Mouse (Mus musculus): ENCODE results near the gene Tmtc2. TPM values are rescaled to one million over a fixed set of nuclear protein-coding genes. Genes with fewer than 3 reads are reported as not detected.

Tmtc2 gene
- polyA plus RNA-seq, 1 experiment from 2014 or later, result 5.7 TPM

- ATAC-seq (ENCODE audit: low FRiP score, low TSS enrichment) (no peak), DNase-seq (ENCODE audit: low spot score) (no peak)
- no peaks in the 10 kb centered on the region for H3K27me3 ChIP-seq (ENCODE audit: control insufficient read depth, insufficient read depth, low read length)
- 30% methylated on average over 2 of the region's 2 CpGs for WGBS
- no peaks in the 10 kb centered on the region for H3K4me1 ChIP-seq (replicated peaks; ENCODE audit: control insufficient read depth, insufficient read depth)
- no peak overlapping the region for H3K9ac ChIP-seq (ENCODE audit: low read length)
- H3K36me3 ChIP-seq (ENCODE audit: control insufficient read depth, insufficient read depth, low read length), result no peaks in the 10 kb centered on the region
- H3K27ac ChIP-seq (replicated peaks), result no peak overlapping the region
- no peak overlapping the region for H3K4me2 ChIP-seq (replicated peaks; ENCODE audit: low read depth)
- H3K9me3 ChIP-seq (ENCODE audit: control insufficient read depth, low read length), result no peaks in the 10 kb centered on the region
- TF ChIP-seq EP300 (optimal IDR thresholded peaks at IDR 0.05), result no peak
- no peak for TF ChIP-seq CTCF (IDR thresholded peaks at IDR 0.05; ENCODE audit: low read depth)
- H3K4me3 ChIP-seq (ENCODE audit: low read depth, low read length), result no peak overlapping the region
Measured at GRCm38 (mm10) chr10:105579318-105579717, 5.1 kb upstream of the Tmtc2 start.

GRCm38 (mm10) chr10:105578291-105578845 lies 4.1 kb upstream of the Tmtc2 start:
- Histone ChIP-seq H3K27ac (replicated peaks) (no peak overlapping the region), H3K36me3 (ENCODE audit: control insufficient read depth, insufficient read depth, low read length) (no peaks in the 10 kb centered on the region), H3K9me3 (ENCODE audit: control insufficient read depth, low read length) (no peaks in the 10 kb centered on the region), H3K4me3 (ENCODE audit: low read depth, low read length) (no peak overlapping the region), H3K9ac (ENCODE audit: low read length) (no peak overlapping the region), H3K4me2 (replicated peaks; ENCODE audit: low read depth) (no peak overlapping the region), H3K27me3 (ENCODE audit: control insufficient read depth, insufficient read depth, low read length) (no peaks in the 10 kb centered on the region), H3K4me1 (replicated peaks; ENCODE audit: control insufficient read depth, insufficient read depth) (no peaks in the 10 kb centered on the region)
- ATAC-seq (ENCODE audit: low FRiP score, low TSS enrichment) (no peak), DNase-seq (ENCODE audit: low spot score) (no peak)
- TF ChIP-seq EP300 (optimal IDR thresholded peaks at IDR 0.05) (no peak), CTCF (IDR thresholded peaks at IDR 0.05; ENCODE audit: low read depth) (no peak)
- WGBS, result 56% methylated on average over 8 of the region's 8 CpGs

- peak; percentile 29 for TF ChIP-seq EP300 (optimal IDR thresholded peaks at IDR 0.05)
- TF ChIP-seq CTCF (IDR thresholded peaks at IDR 0.05; ENCODE audit: low read depth), result peak; percentile 98
- Histone ChIP-seq H3K4me2 (replicated peaks; ENCODE audit: low read depth) (peak overlapping the region; percentile 93), H3K36me3 (ENCODE audit: control insufficient read depth, insufficient read depth, low read length) (no peaks in the 10 kb centered on the region), H3K4me3 (ENCODE audit: low read depth, low read length) (peak overlapping the region; percentile 82), H3K9ac (ENCODE audit: low read length) (peak overlapping the region; percentile 71), H3K4me1 (replicated peaks; ENCODE audit: control insufficient read depth, insufficient read depth) (no peaks in the 10 kb centered on the region), H3K27me3 (ENCODE audit: control insufficient read depth, insufficient read depth, low read length) (no peaks in the 10 kb centered on the region), H3K9me3 (ENCODE audit: control insufficient read depth, low read length) (no peaks in the 10 kb centered on the region), H3K27ac (replicated peaks) (peak overlapping the region; percentile 88)
- WGBS, result under 1% methylated on average over 43 of the region's 44 CpGs
- peak; percentile 86 for ATAC-seq (ENCODE audit: low FRiP score, low TSS enrichment)
- peak; percentile 97 for DNase-seq (ENCODE audit: low spot score)
Measured at GRCm38 (mm10) chr10:105574695-105575660, 727 bp upstream of the Tmtc2 start.

- Histone ChIP-seq H3K9ac (ENCODE audit: low read length) (peak overlapping the region; percentile 71), H3K9me3 (ENCODE audit: control insufficient read depth, low read length) (no peaks in the 10 kb centered on the region), H3K4me2 (replicated peaks; ENCODE audit: low read depth) (peak overlapping the region; percentile 93), H3K27ac (replicated peaks) (peak overlapping the region; percentile 88), H3K4me1 (replicated peaks; ENCODE audit: control insufficient read depth, insufficient read depth) (no peaks in the 10 kb centered on the region), H3K4me3 (ENCODE audit: low read depth, low read length) (peak overlapping the region; percentile 82), H3K27me3 (ENCODE audit: control insufficient read depth, insufficient read depth, low read length) (no peaks in the 10 kb centered on the region), H3K36me3 (ENCODE audit: control insufficient read depth, insufficient read depth, low read length) (no peaks in the 10 kb centered on the region)
- TF ChIP-seq CTCF (IDR thresholded peaks at IDR 0.05; ENCODE audit: low read depth) (no peak), EP300 (optimal IDR thresholded peaks at IDR 0.05) (no peak)
- WGBS, result under 1% methylated on average over 36 of the region's 37 CpGs
- peak; percentile 87 for DNase-seq (ENCODE audit: low spot score)
- ATAC-seq (ENCODE audit: low FRiP score, low TSS enrichment), result peak; percentile 46
Measured at GRCm38 (mm10) chr10:105573306-105573907, 844 bp downstream of the Tmtc2 start.

GRCm38 (mm10) chr10:105572829-105573228 lies 1.4 kb downstream of the Tmtc2 start:
- ATAC-seq (ENCODE audit: low FRiP score, low TSS enrichment), result no peak
- no peak for TF ChIP-seq EP300 (optimal IDR thresholded peaks at IDR 0.05)
- TF ChIP-seq CTCF (IDR thresholded peaks at IDR 0.05; ENCODE audit: low read depth), result no peak
- H3K36me3 ChIP-seq (ENCODE audit: control insufficient read depth, insufficient read depth, low read length), result no peaks in the 10 kb centered on the region
- H3K27ac ChIP-seq (replicated peaks), result no peak overlapping the region
- H3K4me2 ChIP-seq (replicated peaks; ENCODE audit: low read depth), result peak overlapping the region; percentile 93
- no peaks in the 10 kb centered on the region for H3K4me1 ChIP-seq (replicated peaks; ENCODE audit: control insufficient read depth, insufficient read depth)
- H3K9me3 ChIP-seq (ENCODE audit: control insufficient read depth, low read length), result no peaks in the 10 kb centered on the region
- 1% methylated on average over 16 of the region's 16 CpGs for WGBS
- no peak for DNase-seq (ENCODE audit: low spot score)
- H3K27me3 ChIP-seq (ENCODE audit: control insufficient read depth, insufficient read depth, low read length), result no peaks in the 10 kb centered on the region
- peak overlapping the region; percentile 82 for H3K4me3 ChIP-seq (ENCODE audit: low read depth, low read length)
- H3K9ac ChIP-seq (ENCODE audit: low read length), result peak overlapping the region; percentile 71

All from stomach, postnatal 0 days (tissue).